ENCODE assay signal across 41 mouse cellular contexts in genomic region chr5:123866457-123866856, GRCm38 (mm10). TPM values are rescaled to one million over a fixed set of nuclear protein-coding genes. Genes with fewer than 3 reads are reported as not detected.
"Had no signal": no experiment of that assay in that cellular context is flagged by ENCODE, and none has a peak within 500 bp of the region (broad histone marks: within the 10 kb centered on the region; RNA-seq: fewer than 3 reads in every experiment).

No protein-coding gene starts in this region.

- H3K27me3 ChIP-seq: limb, embryonic 12.5 days; limb, embryonic 13.5 days; limb, embryonic 15.5 days; liver, embryonic 13.5 days; lung, embryonic 15.5 days; midbrain, embryonic 12.5 days; midbrain, embryonic 13.5 days; midbrain, embryonic 15.5 days had no signal

- H3K27ac ChIP-seq: left cerebral cortex, adult 2 months; limb, embryonic 10.5 days; limb, embryonic 12.5 days; limb, embryonic 13.5 days; liver, embryonic 13.5 days; liver, embryonic 14.5 days; liver, embryonic 15.5 days; lung, embryonic 15.5 days; macrophage; midbrain, embryonic 10.5 days; midbrain, embryonic 12.5 days; midbrain, embryonic 13.5 days; midbrain, embryonic 15.5 days had no signal

- H3K4me3 ChIP-seq: left cerebral cortex, adult 2 months; limb, embryonic 10.5 days; limb, embryonic 12.5 days; limb, embryonic 13.5 days; limb, embryonic 15.5 days; liver, embryonic 13.5 days; liver, embryonic 15.5 days; lung, embryonic 15.5 days; megakaryocyte, embryonic 14.5 days; midbrain, embryonic 10.5 days; midbrain, embryonic 12.5 days; midbrain, embryonic 13.5 days; midbrain, embryonic 15.5 days; myocyte had no signal

- H3K9ac ChIP-seq: limb, embryonic 12.5 days; limb, embryonic 13.5 days; limb, embryonic 15.5 days; liver, embryonic 13.5 days; liver, embryonic 14.5 days; liver, embryonic 15.5 days; liver, postnatal 0 days; lung, embryonic 14.5 days; lung, embryonic 15.5 days; midbrain, embryonic 12.5 days; midbrain, embryonic 13.5 days; midbrain, embryonic 15.5 days had no signal

- H3K4me2 ChIP-seq: limb, embryonic 12.5 days; limb, embryonic 13.5 days; limb, embryonic 15.5 days; liver, embryonic 11.5 days; liver, embryonic 13.5 days; liver, embryonic 15.5 days; lung, embryonic 14.5 days; lung, embryonic 15.5 days; midbrain, embryonic 11.5 days; midbrain, embryonic 12.5 days; midbrain, embryonic 13.5 days; midbrain, embryonic 15.5 days had no signal

- DNase-seq: left cerebral cortex, postnatal 4 days; liver; liver, embryonic 13.5 days; liver, postnatal 0 days; lung, adult 18-20 months; lung, adult 2 months; lung, embryonic 14.5 days; lung, postnatal 10 days; lung, postnatal 36 days; lung, postnatal 4 days; midbrain, embryonic 14.5 days had no signal

- H3K36me3 ChIP-seq: limb, embryonic 10.5 days; limb, embryonic 12.5 days; limb, embryonic 13.5 days; limb, embryonic 15.5 days; liver, embryonic 13.5 days; liver, embryonic 15.5 days; lung, embryonic 15.5 days; midbrain, embryonic 10.5 days; midbrain, embryonic 12.5 days; midbrain, embryonic 13.5 days; midbrain, embryonic 15.5 days had no signal

- ATAC-seq: liver, postnatal 0 days; lung, postnatal 0 days; midbrain, embryonic 13.5 days; midbrain, embryonic 15.5 days; midbrain, embryonic 16.5 days had no signal

- H3K4me1 ChIP-seq: limb, embryonic 10.5 days; limb, embryonic 13.5 days; lung, embryonic 15.5 days; midbrain, embryonic 10.5 days; midbrain, embryonic 12.5 days; midbrain, embryonic 13.5 days; midbrain, embryonic 15.5 days had no signal

- H3K9me3 ChIP-seq: limb, embryonic 10.5 days; limb, embryonic 12.5 days; limb, embryonic 13.5 days; limb, embryonic 15.5 days; liver, embryonic 13.5 days; liver, embryonic 15.5 days; lung, embryonic 15.5 days; midbrain, embryonic 10.5 days; midbrain, embryonic 12.5 days; midbrain, embryonic 15.5 days had no signal

RNA-seq across cellular contexts. Expression of gene Hcar2, which starts 1.2 kb away (rescaled TPM):
- total RNA-seq: left cerebral cortex, adult 18-20 months; left cerebral cortex, adult 2 months; left cerebral cortex, postnatal 10 days; left cerebral cortex, postnatal 14 days; left cerebral cortex, postnatal 25 days; left cerebral cortex, postnatal 36 days; left cerebral cortex, postnatal 4 days; megakaryocyte-erythroid progenitor cell, adult 5-6 weeks; midbrain, postnatal 0 days had no signal
- polyA plus RNA-seq: limb, embryonic 10.5 days; limb, embryonic 11.5 days; liver, embryonic 11.5 days; lung, embryonic 14.5 days; midbrain, embryonic 10.5 days; midbrain, embryonic 11.5 days; midbrain, embryonic 12.5 days; midbrain, embryonic 13.5 days; midbrain, embryonic 15.5 days; midbrain, embryonic 16.5 days; midbrain, postnatal 0 days; myocyte had no signal

RNA-seq across cellular contexts. Expression of gene Hcar1, which starts 13.4 kb away (rescaled TPM):
- total RNA-seq: megakaryocyte progenitor cell, adult 5-6 weeks; megakaryocyte-erythroid progenitor cell, adult 5-6 weeks; monocyte, adult 5-6 weeks had no signal
- polyA plus RNA-seq: limb, embryonic 10.5 days; limb, embryonic 12.5 days; liver, adult 2 months; macrophage; midbrain, embryonic 10.5 days; midbrain, embryonic 11.5 days; myocyte had no signal
